Mouse (Mus musculus) right cerebral cortex, adult 2 months (tissue): ENCODE data around the gene Specc1.
A peak's percentile ranks its signal among the peaks of the same experiment; 100 is the strongest.

ENCODE experiments used
- DNase-seq, 2 experiments: peaks; one replicate each; pipeline ENCODE4 v3.0.0; 2021 to 2022; ENCODE audit warnings: low spot score in 2 of 2

The Specc1 gene

DNA sequence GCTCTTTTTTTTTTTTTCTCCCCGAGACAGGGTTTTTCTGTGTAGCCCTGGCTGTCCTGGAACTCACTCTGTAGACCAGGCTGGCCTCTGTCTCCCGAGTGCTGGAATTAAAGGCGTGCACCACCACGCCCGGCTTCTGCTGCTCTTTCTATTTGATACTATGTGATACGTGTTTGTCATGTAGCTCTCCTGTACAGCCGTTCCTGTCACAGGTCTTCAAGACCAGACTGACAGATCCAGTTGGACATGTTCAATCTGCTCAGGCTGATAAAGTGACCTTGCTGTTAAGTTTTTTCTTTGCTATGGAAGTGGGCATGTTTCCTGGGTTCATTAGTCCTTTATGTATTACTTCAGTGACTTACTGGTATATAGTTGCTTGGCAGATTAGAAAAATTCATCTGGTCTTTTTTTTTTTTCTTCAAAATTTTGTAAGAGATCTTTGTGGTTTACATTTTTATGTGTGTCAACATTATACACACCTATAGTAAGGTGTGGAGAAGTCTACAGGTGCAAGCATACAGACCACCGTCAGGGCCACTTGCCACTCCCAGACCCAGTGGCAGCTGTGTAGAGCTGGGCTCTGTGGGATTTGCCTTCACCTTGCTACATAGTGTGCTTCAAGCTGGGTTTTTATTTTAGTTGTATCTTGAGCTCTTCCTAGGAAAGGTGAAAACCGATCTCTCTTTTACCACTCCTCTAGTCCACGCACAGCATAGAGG, 221.0 kb downstream of the Specc1 start:
- DNase-seq: no peak

- no peak for DNase-seq
Observed at GRCm38 (mm10) chr11:62180791-62181190, 224.2 kb downstream of the Specc1 start.

GRCm38 (mm10) chr11:62184900-62185299, 228.3 kb downstream of the Specc1 start:
- DNase-seq: no peak

- DNase-seq: no peak
Observed at GRCm38 (mm10) chr11:62187074-62187473, 230.5 kb downstream of the Specc1 start.

DNA sequence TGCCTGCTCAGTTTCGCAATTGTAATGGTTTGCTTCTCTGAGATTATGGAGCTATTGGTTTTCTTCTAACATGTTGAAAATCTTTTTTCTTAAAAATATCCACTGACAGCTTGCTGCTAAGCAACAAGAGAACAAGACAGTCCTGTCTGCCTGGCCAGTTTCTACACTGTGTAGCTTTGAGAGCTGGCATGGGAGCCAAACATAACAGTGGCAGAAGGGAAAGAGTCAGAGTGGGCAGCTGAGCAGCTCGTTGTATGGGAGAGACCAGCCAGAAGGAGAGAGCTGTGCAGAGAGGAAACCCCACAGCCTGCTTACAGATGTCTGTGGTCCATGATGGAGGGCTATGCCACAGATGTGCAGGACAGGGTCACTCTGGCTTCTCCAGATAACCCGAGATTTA, 235.5 kb downstream of the Specc1 start:
- DNase-seq: peak; percentile 7 to 12

GRCm38 (mm10) chr11:62193116-62193515, 236.6 kb downstream of the Specc1 start:
- no peak for DNase-seq

- DNase-seq: no peak
Observed at GRCm38 (mm10) chr11:62194217-62194616, 237.7 kb downstream of the Specc1 start.

GRCm38 (mm10) chr11:62200901-62201512, 244.4 kb downstream of the Specc1 start:
- no peak for DNase-seq

DNA sequence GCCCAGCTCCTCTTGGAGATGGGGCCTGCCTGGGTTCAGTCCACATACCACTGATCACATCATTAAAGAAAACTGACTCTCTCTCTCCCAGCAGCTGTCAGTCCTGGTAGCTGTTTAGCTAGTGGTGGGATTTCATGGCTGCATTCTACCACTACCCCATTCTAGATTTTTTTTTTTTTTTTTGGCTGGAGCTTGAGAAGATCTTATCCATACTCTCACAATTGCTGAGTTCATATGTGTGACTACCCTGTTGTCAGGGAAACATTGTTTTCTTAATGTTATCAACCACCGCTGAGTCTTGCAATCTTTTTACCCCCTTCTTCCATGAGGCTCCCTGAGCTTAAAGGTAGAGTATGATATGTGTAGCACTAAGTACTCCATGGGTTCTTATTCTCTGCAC, 246.1 kb downstream of the Specc1 start:
- DNase-seq: no peak

DNA sequence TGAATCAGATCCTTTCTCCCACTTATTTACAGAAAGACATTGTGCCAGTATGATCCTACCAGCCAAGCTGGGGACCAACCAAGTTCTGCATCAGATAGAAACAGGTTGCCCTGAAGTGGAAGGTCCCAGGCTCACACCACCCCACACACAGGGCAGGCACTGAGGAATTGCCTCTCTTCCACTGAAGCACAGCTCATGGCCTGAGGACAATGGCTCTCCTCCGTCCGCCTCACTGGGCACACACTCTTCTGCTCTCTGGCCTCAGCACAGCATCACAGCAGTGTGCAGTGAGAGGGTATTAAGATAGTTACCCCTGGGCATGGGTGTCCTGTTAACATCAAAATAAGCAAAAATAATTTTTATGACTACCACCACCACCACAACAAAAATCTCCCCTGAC, 252.5 kb downstream of the Specc1 start:
- DNase-seq: no peak

DNA sequence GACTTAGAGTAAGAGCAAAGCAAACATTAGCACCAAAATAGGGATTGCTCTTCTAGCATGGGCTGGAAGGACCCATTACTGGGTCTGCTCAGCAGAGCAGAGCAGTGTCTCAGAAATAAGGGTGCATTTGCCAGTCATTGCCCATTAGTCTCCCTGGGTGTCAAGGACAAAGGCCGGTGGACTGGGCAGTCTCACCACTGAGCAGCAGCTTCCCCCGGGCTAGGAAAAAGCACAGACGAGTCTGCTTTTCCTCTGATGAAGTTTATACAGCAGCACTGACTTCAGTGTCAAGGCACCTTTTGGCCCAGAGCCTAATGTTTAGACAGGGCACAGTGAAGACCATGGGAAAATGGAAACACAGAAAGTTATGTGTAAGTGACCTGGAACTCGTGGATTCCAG, 253.3 kb downstream of the Specc1 start:
- DNase-seq: no peak

- no peak for DNase-seq
Observed at GRCm38 (mm10) chr11:62213384-62213989, 256.9 kb downstream of the Specc1 start.

- DNase-seq: no peak
Observed at GRCm38 (mm10) chr11:62215107-62215506, 258.5 kb downstream of the Specc1 start.

- no peak for DNase-seq
Observed at GRCm38 (mm10) chr11:62217751-62218150, 261.2 kb downstream of the Specc1 start.

DNA sequence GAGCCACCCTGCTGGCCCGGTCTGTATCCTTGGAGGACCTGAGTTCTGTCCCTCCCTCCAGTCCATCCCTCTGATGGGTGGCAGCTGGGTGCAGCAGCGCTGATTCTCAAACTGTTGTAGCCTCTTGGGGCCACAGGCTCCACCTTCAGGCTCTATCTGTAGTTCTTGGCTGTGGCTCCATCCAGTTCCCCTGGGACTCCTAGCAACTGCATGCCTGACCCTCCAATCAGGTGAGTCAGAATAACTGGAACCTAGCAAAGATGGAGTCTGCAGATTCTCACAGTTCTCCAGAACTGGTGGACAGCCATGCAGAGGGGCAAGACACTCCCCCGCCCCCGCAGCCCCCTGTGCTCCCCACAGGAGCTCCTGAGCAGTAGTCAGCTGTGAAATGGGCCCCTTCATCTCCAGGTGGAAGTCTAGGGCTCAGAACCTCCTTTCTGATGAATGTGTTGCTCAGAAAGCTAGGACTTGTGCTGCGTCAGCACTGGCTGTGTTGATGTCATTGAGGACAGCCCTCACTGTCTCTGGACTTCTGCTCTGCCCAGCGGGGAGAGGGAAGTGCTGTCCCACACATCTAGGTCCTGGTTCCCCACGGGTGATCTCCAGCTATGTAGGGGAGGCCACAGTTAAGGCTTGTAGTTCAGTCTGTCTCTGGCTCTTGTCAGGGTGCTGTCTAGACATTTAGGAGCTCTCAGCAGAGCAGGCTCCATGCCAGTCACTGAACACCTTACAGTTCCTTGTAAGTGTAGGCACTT, 264.4 kb downstream of the Specc1 start:
- DNase-seq: no peak

DNA sequence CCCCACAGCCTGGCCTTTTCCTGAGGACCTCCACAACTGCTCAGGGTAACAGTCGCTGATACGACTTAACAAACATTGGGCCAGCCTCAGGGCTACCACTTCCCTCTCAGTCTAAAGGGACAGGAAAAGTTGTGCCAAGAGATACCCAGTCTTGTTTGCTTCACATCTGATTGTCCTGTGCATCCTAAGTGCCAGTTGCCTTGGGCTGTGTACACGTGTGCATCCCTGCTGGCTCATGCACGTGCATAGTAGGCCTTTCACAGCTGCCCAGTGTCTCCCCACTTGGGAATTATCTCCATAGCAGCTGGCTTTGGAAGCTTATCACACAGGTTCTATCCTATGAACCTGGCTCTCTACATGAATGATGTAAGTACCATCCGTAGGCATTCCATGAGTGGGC, 266.9 kb downstream of the Specc1 start:
- no peak for DNase-seq

GRCm38 (mm10) chr11:62223962-62224361, 267.4 kb downstream of the Specc1 start:
- DNase-seq: no peak

DNA sequence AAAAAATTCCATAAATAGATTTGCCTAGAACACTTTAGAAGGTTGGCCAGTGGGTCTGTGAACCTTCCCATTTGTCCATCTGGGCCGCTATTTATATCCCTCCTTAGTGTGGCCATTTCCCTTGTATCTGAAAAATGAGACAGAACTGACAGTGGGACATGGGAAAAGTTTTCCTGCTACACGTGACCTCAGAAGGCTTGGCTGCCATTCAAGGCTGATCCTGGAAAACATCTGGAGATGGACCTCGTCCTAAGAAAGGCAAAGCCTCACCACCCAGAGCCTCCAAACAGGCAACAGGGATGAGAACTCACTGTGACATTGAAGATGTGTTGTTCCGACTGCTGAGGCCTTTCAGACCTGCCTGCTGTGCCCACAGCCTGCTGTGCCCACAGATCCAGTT, 268.2 kb downstream of the Specc1 start:
- DNase-seq: no peak

DNA sequence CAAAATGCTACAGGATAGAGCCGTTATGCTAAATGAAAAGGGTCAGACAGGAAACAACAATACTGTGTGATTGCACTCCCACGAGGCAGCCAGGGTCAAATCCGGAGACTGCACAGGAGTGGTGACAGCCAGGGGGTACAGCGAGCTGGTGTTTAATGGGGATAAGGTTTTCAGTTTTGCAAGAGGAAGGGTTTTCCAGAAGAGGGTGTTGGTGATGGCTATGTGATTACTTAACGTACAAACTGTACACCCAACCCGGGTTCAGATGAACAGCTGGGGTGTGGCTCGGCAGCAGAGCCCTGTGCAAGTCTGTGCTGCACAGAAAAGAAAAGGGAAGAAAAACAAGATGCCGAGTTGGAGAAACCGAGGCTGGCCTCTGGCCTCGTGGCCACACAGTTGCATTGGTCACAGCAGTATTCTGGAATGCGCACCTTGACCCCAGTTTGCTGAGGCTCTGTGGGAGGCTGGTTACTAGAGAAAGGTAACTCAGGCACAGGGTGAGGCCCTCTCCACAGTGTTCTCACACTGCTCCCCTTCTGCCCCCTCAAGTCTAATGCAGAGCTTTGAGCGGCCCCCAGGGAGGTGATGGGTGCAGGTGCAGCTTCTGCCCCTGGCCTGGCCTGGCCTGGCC, 284.2 kb downstream of the Specc1 start:
- no peak for DNase-seq

DNA sequence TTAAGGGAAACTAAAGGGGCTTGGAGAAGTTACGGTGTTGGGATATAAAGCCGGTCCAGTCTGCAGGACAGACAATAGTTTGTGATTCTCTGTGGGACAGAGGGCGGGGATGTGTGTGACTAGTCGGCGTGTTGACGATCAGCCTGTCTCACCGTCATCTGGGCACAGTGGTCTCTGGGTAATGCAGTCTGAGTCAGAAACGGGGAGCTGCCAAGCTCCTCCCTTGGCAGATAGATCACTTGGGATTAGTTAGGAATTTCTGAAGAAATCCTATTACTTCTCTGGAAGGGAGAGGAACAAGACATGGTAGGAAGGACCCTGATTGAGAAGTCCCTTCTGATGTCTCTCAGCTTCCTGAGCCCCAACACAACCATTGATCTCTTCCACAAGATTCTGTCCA, 287.3 kb downstream of the Specc1 start:
- no peak for DNase-seq

DNA sequence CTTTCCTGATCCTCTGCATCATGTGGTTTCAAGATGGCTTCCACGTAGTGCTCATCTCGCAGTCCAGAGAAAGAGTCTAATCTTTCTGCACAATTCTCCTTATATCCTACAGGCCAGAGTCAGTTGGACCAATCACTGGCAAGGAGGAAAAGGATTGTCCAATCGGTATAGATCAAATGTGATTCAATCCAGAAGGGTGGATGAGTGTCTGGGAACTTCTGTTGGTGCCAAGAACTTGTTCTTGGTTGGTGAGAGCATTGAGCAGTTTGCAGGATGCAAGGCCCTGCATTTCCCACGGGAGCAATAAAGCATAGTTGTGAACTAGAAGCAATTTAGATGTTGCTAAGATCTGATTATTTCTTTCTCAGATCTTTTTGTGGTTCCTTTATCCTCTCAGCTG, 287.9 kb downstream of the Specc1 start:
- no peak for DNase-seq

GRCm38 (mm10) chr11:62247759-62248400, 291.3 kb downstream of the Specc1 start:
- no peak for DNase-seq
